Mouse (Mus musculus) G1E (cell line): ENCODE data around the gene Polr2c.

Experiments
- CTCF ChIP-seq: IDR thresholded peaks from 2 replicates; pipeline ENCODE4 v1.5.1; 2012; ENCODE audit warnings: low read depth, low read length, inconsistent platforms, mixed read lengths
- GATA1 ChIP-seq: IDR thresholded peaks from 2 replicates; pipeline ENCODE4 v1.6.1; 2012; ENCODE audit warnings: borderline replicate concordance, low read length, inconsistent platforms, mixed read lengths
- GATA2 ChIP-seq: IDR thresholded peaks from 2 replicates; pipeline ENCODE4 v1.6.1; 2012; ENCODE audit warnings: low read depth, low read length, inconsistent platforms, borderline replicate concordance
- TAL1 ChIP-seq: conservative IDR thresholded peaks from 2 replicates; pipeline ENCODE4 v1.6.1; 2012; ENCODE audit warnings: low read depth, low read length, inconsistent platforms, mixed read lengths

DNA sequence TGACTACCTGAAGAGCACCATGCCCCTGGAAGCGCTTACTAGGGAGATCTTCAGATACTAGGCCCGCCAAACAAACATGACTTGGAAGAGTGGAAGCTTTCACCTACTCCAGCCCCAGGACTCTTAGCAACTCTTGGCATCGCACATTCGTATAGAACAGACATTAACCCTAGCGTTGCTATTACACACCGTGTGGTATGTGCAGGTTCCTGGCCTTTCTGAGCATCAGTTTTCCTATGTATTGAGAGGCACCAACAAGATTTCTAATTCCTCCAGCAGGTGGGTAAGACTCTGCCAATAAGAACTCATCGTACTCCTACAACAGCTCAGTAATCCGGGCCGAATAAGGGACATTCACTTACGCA, 59.7 kb downstream of the Polr2c start:
- TF ChIP-seq GATA1 (no peak), CTCF (no peak), TAL1 (no peak), GATA2 (no peak)
